Mouse (Mus musculus): ENCODE data around the gene Lbhd2.
A peak's percentile ranks its signal among the peaks of the same experiment; 100 is the strongest.

The Lbhd2 gene

DNA sequence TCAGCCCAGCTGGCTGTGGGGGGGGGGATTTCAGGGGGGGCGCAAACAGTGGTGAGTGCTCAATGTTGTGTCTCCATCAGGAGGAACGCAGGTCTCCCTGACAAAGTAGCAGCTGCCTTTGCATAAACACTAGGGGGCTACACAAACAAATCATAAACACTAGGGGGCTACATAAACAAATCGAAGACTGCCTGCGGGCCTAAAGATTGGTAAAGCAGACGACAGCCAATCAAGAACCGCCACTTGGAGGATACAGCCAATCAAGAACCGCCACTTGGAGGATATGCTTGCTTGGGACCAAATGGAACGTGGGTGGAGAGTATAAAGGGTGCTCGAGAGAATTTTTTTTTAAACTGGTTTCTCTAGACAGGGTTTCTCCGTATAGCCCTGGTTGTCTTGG lies 1.7 kb upstream of the Lbhd2 start:
- no peak for DNase-seq (ENCODE audit: low spot score in 2 of 2)

DNA sequence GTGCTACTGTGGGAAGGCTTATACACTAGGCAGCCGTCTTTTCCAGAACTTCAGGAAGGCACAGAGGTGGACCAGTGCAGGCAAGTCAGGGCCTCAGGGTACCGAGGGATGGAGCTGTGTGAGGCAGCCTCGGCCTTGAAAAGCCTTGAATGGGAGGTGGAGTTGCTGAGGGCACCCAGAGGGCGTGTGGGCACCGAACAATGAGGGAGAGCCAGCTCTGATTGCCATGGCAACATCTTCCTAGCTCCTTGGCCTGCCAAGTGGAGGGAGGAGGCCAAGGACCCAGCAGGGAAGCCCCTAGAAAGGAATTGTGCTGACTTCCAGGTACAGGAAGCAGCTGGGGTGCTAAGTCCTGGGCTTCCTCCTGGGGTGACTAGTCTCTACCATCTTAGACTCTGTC lies 3.0 kb downstream of the Lbhd2 start:
- DNase-seq (ENCODE audit: low spot score in 2 of 2) = no peak

DNA sequence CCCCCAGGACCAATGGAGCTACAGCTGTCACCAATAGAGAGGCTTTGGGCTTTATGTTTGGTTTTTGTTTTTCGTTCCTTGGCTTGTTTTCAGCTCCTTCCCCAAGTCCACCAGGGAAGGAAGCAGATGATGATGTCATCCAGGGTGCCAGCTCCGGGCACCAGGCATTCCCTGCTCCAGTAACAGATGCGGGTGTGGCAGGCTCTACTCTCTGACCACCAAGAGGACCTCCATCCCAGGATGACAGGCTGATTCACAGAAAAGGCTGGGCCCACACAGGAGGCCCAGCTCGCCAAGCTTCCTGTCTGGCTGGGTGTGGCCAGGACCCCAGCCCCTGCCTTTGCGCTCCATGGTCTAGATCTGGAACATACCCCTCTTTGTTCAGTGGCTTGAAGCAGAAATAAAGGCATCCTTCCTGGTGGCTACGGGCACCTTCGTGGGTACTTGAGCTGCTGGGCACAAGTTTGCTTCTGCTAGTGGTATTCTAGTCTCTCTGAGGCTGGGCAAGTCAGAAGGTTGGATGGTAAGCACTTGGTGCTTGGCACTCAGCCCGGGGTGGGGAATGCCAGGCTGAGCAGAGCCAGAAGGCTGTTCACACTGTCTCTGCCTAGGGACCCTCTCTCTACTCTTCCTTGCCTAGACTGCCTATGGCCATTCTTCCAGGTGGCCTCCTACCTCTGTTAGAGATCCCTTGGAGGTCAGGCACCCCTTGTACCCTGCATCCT lies 5.2 kb downstream of the Lbhd2 start:
- no peak for DNase-seq (ENCODE audit: low spot score in 2 of 2)

DNA sequence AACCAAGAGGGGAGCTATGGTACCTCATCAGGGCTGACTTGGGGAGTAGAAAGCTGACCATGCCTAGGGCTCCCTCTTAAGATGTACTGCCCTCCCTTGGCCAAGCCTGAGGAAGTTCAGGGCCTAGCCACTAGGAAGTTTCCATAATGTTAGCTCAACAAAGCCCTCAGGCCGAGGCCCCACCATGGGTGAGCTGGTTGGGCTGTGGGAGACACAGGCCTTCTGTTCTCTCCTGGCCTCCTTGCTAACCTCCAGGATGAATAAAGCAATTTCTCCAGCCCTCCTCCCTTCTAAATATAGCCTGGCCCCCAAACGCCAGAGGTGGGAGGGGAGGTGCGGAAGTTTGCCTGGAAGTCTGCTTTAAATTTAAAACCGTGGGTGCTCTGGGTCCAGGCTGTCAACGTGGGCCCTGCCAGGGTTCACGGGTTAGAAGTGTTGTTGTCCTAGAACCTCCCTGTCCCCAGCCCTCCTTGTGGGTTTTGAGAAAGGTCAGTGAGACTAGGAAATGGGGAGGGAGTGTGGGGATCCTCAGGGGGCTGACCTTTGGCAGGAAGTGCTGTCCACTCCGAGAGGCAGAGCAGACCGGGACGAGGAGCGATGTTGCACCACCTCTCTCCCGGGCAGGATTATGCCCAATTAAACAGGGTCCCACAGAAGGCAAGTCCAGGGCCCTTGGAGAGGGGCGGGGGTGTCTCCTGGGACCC lies 6.1 kb downstream of the Lbhd2 start:
- DNase-seq (ENCODE audit: low spot score in 2 of 2) = no peak

DNA sequence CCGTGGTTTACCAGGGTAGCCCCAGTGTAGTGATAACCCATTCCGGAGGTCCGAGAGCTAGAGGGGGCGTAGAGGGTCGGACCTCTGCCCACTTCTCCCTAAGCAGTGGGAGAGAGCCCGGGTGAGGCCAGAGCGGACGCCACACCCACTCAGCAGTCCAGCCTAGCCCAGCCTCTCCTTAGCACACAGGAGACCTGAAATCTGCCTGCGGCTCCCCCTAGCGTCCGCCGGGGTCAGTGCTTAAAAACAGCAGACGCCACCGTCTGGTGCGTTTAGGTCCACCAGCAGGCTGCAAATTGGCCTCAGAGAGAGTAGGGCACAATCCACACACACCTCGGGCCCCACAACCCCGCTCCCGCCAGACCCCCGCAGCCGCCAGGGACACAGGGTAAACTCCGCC lies 6.7 kb downstream of the Lbhd2 start:
- DNase-seq (ENCODE audit: low spot score in 2 of 2) = peak; percentile 59 to 70

DNA sequence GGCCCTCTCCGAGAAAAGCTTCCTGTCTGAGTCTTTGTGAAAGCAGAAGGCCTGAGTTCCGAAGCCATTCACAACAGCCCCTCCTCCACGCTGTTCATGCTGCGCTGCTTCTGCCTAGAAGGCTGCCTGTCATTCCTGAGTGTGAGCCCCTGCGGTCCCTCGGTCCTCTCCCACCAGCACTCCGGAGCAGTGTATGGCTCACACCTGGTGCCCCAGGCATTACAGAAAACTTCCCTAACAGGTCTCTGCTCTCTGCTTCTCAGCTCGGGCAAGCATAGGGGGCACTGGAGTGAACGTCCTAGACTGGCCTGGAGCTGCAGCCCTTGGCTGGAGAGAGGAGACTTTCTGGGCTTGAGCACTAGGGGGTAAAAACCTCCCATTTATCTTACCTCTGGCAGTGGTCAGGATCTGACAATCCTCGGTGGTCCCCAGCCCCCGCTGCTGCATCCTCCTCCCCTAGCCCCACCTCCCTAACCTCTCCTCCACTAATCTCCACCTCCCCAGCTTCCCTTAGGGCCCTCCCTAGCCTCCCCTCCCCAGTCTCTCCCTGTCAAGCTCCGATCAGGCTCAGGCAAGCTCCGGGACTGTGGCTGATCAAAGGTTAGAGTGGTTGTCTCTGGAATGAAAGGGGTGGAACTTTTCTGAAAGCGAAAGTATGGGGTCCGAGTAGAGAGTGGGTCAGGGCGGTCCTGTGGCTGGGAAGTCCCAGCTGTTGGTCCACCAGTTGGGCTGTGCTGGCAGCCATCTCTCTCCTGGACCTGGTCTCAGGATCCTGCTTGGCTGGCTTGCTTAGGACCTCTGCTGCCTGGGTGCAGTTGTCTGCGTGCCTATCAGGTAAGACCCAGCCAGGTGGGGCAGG lies 10.5 kb downstream of the Lbhd2 start, which contains the start of gene Exoc3l4:
Gene Exoc3l4, plus strand, starts transcription at position 97 of the 859 bp plus-strand sequence.
- no peak for DNase-seq (ENCODE audit: low spot score in 2 of 2)

DNA sequence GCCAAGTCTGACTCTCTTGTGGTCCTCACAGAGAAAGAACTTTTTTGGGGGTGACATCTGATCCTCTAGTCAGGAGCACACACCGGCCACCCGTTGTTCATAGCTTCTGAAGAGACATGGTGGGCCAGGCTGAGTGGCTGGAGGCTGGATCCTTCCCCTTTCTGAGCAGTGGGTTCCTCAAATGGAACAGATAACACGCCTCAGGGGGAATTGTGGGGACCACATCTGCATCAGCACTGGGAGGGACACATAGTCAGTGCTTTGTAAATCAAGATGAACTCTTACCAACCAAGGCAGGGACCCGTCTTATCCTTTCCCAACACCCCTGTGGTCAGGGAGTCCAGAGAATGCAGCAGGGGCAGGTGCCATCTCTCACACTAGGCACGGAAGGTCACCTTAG lies 13.3 kb downstream of the Lbhd2 start:
- DNase-seq (ENCODE audit: low spot score in 2 of 2) = no peak

DNA sequence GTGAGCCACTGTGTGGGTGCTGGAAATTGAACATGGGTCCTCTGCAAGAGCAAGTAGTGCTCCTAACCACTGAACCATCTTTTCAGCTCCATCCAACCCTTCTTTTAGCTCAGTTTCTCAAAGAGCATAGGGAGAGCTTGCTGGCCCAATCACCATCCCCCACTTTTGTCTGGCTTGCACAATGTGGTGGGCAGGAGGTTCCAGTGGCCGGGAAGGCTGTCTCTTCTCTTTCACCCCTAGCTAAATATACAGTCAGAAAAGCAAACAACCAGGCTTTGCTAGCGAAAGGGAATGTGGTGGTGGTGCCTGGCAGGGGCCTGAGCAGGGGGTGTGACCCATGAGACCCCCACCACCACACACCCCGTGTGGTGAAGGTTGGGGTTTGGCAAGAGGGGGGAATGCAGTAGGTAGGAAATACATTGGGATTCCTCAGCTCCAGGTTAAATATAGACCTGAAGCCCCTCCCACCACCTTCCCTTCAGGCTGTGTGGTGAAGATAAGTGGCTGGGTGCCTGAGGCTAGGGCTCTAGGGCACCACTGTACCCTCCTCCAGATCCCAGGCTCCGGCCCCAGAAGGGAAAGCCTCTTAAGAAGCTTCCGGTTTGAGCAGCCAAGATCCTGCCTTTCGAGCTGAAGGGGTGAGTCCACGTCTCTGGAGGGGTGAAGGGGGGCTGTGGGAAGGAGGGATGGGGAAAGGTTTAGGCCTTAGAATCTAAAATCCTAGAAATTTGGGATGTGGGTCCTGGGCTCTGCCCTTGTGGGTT lies 14.5 kb downstream of the Lbhd2 start:
- DNase-seq (ENCODE audit: low spot score in 2 of 2) = no peak

DNA sequence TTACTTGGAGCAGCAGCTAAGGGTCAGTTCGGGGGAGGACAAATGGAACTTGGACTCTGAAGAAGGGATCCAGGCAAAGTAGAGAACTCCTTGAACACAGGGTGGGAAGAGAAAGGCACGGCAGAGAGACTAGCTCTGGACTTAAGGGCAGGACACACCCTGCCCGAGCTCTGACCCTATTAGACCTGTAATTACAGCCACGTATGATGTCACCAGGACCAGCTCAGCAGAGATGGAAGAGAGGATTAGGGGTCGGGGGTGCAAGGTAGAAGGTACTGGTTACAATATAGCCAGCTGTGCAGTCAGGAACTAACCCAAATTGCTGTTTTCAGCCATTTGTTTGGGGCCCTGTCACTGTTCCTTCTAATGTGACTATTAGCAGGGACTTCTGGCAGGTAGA lies 16.2 kb downstream of the Lbhd2 start:
- no peak for DNase-seq (ENCODE audit: low spot score in 2 of 2)

DNA sequence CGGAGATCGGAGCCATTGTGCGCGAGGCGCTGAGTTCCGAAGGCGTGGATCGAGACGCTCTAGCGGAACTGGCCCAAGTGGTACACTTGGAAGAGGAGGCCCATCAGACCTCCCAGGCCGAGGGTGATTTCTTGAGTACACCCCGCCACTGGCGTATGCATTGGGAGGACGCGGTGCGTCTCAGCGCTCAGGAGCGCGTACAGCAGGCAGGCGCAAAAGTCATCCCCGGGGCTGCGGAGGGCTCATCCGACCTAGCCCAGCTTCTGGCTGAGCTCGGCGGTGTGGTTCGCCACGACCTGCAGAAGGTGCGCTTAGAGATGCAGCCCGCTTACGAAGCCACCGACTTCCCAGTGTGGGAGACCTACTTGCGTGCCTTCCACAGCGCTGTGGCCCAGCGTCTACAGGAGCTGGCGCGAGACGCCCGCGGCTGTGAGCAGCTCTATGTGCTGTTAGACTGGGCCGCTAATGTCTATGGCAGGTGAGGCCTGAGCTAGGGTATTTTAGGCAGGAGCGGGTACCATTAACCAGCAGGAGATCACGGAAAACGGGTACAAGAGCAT lies 17.0 kb downstream of the Lbhd2 start:
- DNase-seq (ENCODE audit: low spot score in 2 of 2) = no peak

DNA sequence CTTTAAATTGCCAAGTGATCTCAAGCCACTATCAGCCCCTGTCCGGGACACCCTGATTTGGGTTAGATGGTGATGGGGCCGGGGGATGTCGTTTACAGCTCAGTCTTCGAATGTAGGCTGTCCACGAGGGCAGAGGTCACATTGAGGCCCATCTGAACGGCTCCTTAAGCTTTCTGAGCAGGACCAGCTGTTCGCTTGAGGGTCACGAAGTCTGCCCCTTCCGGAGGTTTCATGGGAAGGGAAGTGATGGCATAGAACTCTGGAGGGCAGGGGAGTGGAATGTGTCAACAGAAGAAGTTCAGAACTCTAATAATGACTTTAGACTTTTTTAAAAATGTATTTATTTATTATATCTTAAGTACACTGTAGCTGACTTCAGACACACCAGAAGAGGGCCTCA lies 17.9 kb downstream of the Lbhd2 start:
- DNase-seq (ENCODE audit: low spot score in 2 of 2) = no peak

DNA sequence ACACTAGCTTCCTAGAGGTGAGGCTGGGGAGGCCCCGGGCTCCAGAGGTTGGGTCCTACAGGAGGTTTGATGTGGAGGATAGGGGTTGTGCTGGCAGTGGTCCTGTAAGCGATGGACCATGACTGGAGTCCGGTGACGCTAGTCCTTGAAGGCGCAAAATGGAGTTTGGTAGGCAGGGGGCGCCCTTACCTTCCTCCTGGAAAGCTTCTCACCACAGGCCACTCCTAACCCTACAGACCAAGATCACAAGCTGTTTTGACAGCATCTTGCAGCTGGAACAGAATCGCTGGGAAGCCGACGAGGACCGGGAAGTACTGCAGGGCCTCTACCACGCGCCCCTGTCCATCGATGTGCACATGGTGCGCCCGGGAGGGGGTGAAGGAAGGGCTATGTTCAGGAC lies 18.6 kb downstream of the Lbhd2 start:
- DNase-seq (ENCODE audit: low spot score in 2 of 2) = peak; percentile 63 to 68

DNA sequence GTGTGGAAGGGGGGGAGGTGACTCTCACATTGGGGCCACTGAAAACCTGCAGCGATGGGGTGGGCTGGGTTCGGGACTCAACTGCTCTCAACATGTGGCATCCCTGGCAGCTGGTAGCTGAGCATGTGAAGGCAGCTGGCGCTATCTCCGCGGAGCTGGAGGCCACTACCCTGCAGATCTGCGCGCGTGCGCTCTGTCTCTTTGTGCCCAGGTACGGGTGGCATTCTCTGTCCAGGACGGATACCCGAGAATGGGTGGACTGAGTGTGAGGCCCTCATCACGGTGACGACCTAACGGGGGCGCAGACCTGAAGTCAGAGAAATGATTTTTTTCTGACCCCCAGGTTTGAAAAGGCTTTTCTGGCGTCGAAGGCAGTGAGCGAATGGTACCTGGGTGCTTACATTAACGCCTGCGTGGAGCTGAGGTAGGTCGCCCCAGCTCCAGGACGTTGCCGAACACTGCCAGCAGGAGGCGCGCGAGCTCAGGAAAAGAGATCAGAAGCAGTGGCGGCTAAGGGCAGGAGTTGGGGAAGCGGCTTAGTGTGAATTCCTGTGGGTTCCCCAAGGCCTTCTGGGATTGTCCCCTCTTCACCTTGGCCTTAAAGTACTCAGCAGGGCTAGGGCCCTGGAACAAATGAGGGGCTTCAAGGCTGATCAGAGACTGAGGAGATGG lies 19.3 kb downstream of the Lbhd2 start:
- DNase-seq (ENCODE audit: low spot score in 2 of 2) = peak; percentile 84 to 90

DNA sequence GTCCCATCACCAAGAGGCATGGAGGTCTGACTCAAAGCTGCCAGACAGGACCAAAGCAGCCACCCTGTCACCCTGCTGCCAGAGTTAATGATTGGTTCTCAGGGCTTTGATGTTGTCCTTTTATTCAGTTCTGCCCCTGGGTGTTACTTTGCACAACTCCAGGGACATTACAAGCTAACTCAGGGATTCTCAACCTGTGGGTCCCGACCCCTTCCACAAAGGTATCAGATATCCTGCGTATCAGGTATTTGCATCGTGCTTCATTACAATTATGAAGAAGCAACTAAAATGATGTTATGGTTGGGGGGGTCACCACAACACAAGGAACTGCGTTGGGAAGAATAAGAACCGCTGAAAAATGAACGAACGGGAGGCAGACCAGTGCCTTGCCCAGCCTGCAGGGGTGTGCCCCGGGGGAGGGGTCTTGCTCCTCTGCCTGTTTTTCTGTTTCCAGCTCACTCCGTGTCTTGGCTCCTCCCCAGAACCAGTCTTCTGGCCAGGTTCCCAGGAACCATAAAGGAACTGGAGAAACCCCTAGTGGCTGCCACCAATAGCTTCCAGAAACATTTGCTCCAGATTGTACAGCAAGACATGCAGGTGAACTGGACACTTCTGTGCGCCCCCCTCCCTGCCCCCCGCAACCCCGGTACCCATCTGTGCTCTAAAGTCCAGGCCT lies 21.0 kb downstream of the Lbhd2 start:
- DNase-seq (ENCODE audit: low spot score in 2 of 2) = no peak

DNA sequence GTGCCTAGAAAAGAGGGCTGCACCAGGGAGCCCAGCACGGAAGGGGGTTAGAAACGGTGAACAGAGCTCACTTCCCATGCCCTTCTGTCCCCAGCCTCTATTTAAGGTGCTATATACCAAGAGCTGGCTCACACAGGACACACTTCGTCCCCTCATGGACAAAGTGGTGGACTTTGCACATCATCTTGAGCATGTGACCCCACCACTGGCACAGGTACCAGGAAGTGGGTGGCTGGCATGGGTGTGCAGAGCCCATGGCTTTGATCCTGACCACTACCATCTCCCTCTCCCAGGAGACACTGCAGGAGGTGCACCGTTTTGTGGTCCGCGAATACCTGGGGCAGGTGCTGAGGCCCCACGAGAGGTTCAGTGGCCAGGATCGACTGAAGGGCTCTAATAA lies 21.8 kb downstream of the Lbhd2 start:
- DNase-seq (ENCODE audit: low spot score in 2 of 2) = no peak

DNA sequence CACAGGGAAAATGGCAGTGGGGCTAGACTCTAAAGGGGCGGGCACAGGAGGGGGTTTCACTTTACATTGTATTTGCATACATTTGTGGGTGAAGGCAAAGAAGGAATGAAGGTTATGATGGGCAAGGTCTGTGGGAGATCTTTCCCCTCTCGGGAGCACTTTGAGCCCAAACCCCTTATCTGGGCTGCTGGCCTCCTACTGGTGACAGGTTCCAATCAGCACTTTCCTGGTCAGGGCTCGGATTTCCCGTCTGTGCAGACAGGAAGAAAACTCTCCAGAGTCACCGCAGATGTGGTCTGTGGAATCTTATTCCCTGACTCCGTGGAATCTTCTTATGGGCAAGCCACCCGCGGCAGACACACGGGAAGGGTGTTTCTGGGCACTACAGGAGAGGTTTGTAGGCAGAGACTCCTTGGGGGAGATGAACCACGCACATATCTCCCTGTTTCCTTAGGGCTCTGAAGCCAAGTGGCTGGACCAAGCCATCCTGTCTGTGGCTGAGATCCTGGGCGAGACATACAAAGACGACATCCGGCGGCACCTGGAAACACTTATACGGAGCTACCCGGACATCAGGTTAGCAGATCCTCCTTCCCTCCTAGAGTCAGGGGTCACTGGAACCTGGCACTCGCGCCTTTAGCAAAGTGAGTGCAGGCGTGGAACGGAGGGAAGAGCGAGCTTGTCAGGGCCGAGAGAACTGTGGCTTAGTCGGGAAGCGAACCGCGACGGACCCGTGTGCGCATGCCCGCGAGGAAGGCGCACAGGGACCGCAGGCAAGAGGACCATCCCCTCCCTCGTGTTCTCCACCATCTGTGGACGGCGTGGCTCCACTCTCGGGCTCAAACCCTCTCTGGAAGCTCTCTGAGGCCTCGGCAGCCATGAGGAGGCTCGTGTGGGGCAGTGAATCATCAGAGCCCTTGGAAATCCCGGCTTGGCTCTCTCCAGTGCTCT lies 22.6 kb downstream of the Lbhd2 start:
- no peak for DNase-seq (ENCODE audit: low spot score in 2 of 2)

DNA sequence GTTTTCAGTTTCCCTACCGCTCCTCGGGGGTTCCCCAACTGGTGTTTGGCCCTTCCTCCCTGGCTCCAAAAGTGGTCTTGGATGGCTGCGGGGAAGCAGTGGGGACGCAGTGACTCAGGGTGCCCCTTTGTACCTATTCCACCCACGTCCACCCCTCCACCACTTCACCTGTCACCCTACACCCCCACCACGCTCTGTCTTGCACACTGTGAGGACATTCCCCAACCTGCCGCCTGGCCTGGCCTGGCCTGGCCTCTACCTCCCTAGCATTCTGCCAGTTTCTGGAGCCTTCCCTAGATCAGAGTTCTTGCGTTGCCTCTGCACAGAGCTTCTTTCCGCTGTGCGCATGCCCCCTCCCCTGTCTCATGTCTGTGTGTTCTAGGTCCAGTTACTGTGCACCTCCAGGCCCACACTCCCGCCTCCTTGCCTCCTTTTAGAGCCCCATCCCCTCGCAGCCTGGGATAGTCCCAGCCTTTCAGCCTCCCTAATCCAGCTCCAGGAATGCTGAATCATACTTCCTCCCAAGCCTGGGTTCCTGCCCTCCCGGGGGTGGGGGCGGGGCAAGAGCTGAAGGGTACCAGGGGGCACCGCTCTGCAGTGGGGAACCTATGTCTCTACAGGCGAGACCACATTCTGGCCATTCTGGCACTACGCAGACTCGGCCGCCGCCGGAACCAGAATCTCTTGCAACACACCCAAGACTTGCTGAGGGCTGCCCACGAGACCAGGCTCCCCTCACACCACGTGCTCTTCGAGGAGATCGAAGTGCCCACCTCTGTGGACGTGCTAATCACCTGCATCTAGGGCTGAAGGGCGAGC lies 23.6 kb downstream of the Lbhd2 start:
- DNase-seq (ENCODE audit: low spot score in 2 of 2) = no peak
